Mouse (Mus musculus): ENCODE results near the gene Gm17190.

DNA sequence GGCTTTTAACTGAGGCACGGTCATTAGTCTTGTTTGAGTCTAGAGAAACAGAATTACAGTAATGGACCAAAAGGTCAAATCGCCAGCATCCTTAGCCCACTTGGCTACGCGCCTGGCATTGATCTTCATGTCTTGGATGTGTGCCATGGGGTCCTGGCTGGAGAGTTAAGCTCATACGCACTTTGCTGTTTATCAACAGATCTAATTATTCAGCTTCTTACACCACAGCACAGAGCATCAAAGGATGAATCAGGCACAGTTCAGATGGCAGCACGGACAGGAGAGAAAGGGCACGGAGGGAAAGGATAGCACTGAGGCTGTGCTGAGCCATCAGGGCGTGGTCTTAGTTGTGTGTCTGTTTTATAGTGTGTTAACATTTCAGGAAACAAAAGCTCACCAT is 8.3 kb upstream of the Gm17190 start:
- TF ChIP-seq CTCF (IDR thresholded peaks at IDR 0.05), result no peak
- no peak for TF ChIP-seq EP300 (IDR thresholded peaks at IDR 0.05)

Data from lung, postnatal 0 days (tissue).